Comparison of ENCODE assay signal across 23 mouse cellular contexts in the genomic region with DNA sequence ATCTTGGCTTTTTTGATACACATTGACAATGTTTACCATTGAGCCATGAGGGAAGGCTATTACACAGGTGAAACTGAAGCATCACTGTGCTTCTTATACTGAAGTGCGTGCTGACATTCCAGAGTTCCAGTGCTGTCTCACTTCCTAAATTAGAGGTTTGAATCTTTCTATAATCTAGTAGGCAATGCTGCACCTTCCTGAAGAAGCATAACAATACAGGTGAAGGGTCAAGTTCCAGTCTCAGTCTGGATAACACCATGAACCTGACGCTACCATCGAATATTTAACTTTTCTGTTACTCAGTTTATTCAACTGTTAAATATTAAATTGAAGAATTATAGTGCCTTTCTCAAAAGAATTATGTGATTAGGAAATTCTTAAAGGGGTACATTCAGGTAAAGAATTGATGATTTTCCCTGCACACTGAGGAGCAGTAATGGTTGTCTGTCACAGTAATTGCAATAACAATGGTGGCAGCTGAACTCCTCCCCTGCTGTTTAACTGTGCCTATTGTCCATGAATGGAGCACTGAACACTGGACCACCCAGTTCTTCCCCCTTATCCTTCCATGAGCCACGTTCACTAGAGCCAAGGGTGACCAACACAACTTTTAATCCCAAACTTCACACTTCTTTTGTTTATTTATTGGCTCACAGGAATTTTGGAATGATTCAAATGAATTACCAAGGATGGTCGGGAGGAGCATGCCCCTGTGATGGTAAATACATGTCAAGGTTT.
DNase-seq lines count a peak whose midpoint lies in the region; ATAC-seq and TF ChIP-seq lines count a peak whose summit lies in the region.
"Had no signal": no experiment of that assay in that cellular context is flagged by ENCODE, and none has a peak within 500 bp of the region (broad histone marks: within the 10 kb centered on the region; RNA-seq: fewer than 3 reads in every experiment).

No protein-coding gene starts in this region.

- TF ChIP-seq CTCF in midbrain, postnatal 0 days (IDR thresholded peaks at IDR 0.05): no peak
- no peak for TF ChIP-seq CTCF in liver, postnatal 0 days (IDR thresholded peaks at IDR 0.05; ENCODE audit: low read depth)

- DNase-seq in midbrain, embryonic 11.5 days (ENCODE audit: low spot score, missing footprints): peak; percentile 85
- DNase-seq in midbrain, postnatal 0 days (ENCODE audit: low spot score): no peak
- peak; percentile 78 for DNase-seq in ES-E14 (ENCODE audit: low read depth, low spot score)
- peak; percentile 53 for DNase-seq in embryo, embryonic 10 days (ENCODE audit: low spot score)
- peak; percentile 62 for DNase-seq in retina, postnatal 1 day
- DNase-seq in liver, postnatal 0 days: no peak
- no peak for DNase-seq in urinary bladder, adult 2 months (ENCODE audit: low spot score)
- DNase-seq: cerebellum, adult 11 months; cerebellum, adult 9-11 months; gastrocnemius, postnatal 10 days; heart, adult 11 months; layer of hippocampus, postnatal 36 days; right cerebral cortex, postnatal 25 days; spleen, adult 18-20 months had no signal

- no peaks in the 10 kb centered on the region for H3K27me3 ChIP-seq in midbrain, embryonic 11.5 days (ENCODE audit: control insufficient read depth, insufficient read depth, low read length)
- H3K27me3 ChIP-seq in midbrain, postnatal 0 days (ENCODE audit: insufficient read depth, low read length): no peaks in the 10 kb centered on the region
- no peaks in the 10 kb centered on the region for H3K27me3 ChIP-seq in liver, postnatal 0 days (ENCODE audit: insufficient read depth, low read length)
- H3K27me3 ChIP-seq: embryonic facial prominence, embryonic 15.5 days; hindbrain, embryonic 15.5 days; intestine, embryonic 15.5 days; midbrain, embryonic 13.5 days had no signal

- no peaks in the 10 kb centered on the region for H3K4me1 ChIP-seq in midbrain, embryonic 11.5 days (ENCODE audit: control insufficient read depth, insufficient read depth, low read length)
- no peaks in the 10 kb centered on the region for H3K4me1 ChIP-seq in midbrain, postnatal 0 days (ENCODE audit: insufficient read depth, low read length)
- peaks cover 3 to 8% of the 10 kb centered on the region in 2 experiments; a peak in 3 of 4 replicates for H3K4me1 ChIP-seq in ES-E14 (ENCODE audit: control insufficient read depth in 2 of 2, insufficient read depth in 2 of 2, low read length in 2 of 2, poor library complexity in 1 of 2)
- H3K4me1 ChIP-seq in liver, postnatal 0 days (ENCODE audit: insufficient read depth): no peaks in the 10 kb centered on the region
- H3K4me1 ChIP-seq: embryonic facial prominence, embryonic 15.5 days; hindbrain, embryonic 15.5 days; intestine, embryonic 15.5 days; midbrain, embryonic 13.5 days had no signal

- no peak overlapping the region for H3K9ac ChIP-seq in midbrain, embryonic 11.5 days (ENCODE audit: low read length)
- H3K9ac ChIP-seq in midbrain, postnatal 0 days (replicated peaks; ENCODE audit: low read length, poor library complexity, severe bottlenecking): no peak overlapping the region
- H3K9ac ChIP-seq in ES-E14 (ENCODE audit: insufficient read depth, low read depth, low read length, poor library complexity, severe bottlenecking): no peak overlapping the region
- H3K9ac ChIP-seq in liver, postnatal 0 days (replicated peaks): no peak overlapping the region
- H3K9ac ChIP-seq: embryonic facial prominence, embryonic 15.5 days; hindbrain, embryonic 15.5 days; intestine, embryonic 15.5 days; midbrain, embryonic 13.5 days had no signal

- H3K36me3 ChIP-seq in midbrain, embryonic 11.5 days (ENCODE audit: control insufficient read depth, insufficient read depth, low read length): no peaks in the 10 kb centered on the region
- no peaks in the 10 kb centered on the region for H3K36me3 ChIP-seq in midbrain, postnatal 0 days (ENCODE audit: insufficient read depth, low read length)
- H3K36me3 ChIP-seq in ES-E14 (ENCODE audit: control insufficient read depth, insufficient read depth, low read length, poor library complexity, severe bottlenecking): no peaks in the 10 kb centered on the region
- H3K36me3 ChIP-seq in liver, postnatal 0 days (replicated peaks; ENCODE audit: insufficient read depth, low read length): no peaks in the 10 kb centered on the region
- H3K36me3 ChIP-seq: embryonic facial prominence, embryonic 15.5 days; hindbrain, embryonic 15.5 days; intestine, embryonic 15.5 days; midbrain, embryonic 13.5 days had no signal

- H3K27ac ChIP-seq in midbrain, embryonic 11.5 days (ENCODE audit: low read depth, low read length): no peak overlapping the region
- no peak overlapping the region for H3K27ac ChIP-seq in midbrain, postnatal 0 days (ENCODE audit: low read depth, low read length)
- H3K27ac ChIP-seq in ES-E14 (ENCODE audit: insufficient read depth, low read depth, low read length, poor library complexity, severe bottlenecking): no peak overlapping the region; the same call in 1 of the 2 replicates
- no peak overlapping the region for H3K27ac ChIP-seq in liver, postnatal 0 days (ENCODE audit: low read depth)
- H3K27ac ChIP-seq: embryonic facial prominence, embryonic 15.5 days; hindbrain, embryonic 15.5 days; intestine, embryonic 15.5 days; macrophage; midbrain, embryonic 13.5 days had no signal

- in situ Hi-C loops in ES-E14 (cut with MboI; ENCODE audit: low sequenced_read_pairs in 2 of 2, unreplicated experiment in 2 of 2): no loop called here

- 53% methylated on average over 5 of the region's 5 CpGs for WGBS in midbrain, embryonic 11.5 days
- 38% methylated on average over 5 of the region's 5 CpGs for WGBS in midbrain, postnatal 0 days
- 79% methylated on average over 5 of the region's 5 CpGs for WGBS in liver, postnatal 0 days (ENCODE audit: insufficient replicate concordance)

- no peak for TF ChIP-seq EP300 in liver, postnatal 0 days (IDR thresholded peaks at IDR 0.05; ENCODE audit: low read depth)

- H3K4me3 ChIP-seq in midbrain, embryonic 11.5 days (ENCODE audit: low read depth, low read length): no peak overlapping the region
- H3K4me3 ChIP-seq in midbrain, postnatal 0 days (ENCODE audit: low read depth, low read length): no peak overlapping the region
- no peak overlapping the region for H3K4me3 ChIP-seq in ES-E14 (ENCODE audit: insufficient read depth in 1 of 2, low read depth in 1 of 2, low read length in 2 of 2, poor library complexity in 1 of 2, severe bottlenecking in 1 of 2)
- H3K4me3 ChIP-seq in liver, postnatal 0 days (ENCODE audit: low read depth, low read length): no peak overlapping the region
- H3K4me3 ChIP-seq: embryonic facial prominence, embryonic 15.5 days; hindbrain, embryonic 15.5 days; intestine, embryonic 15.5 days; midbrain, embryonic 13.5 days; myocyte had no signal

- ATAC-seq in midbrain, embryonic 11.5 days (ENCODE audit: low FRiP score): peak; percentile 89
- no peak for ATAC-seq in midbrain, postnatal 0 days (ENCODE audit: low FRiP score)
- no peak for ATAC-seq in liver, postnatal 0 days
- ATAC-seq: forebrain, embryonic 16.5 days; intestine, embryonic 15.5 days; lung, postnatal 0 days; midbrain, embryonic 13.5 days had no signal

- no peaks in the 10 kb centered on the region for H3K9me3 ChIP-seq in midbrain, embryonic 11.5 days (ENCODE audit: control insufficient read depth, low read length)
- H3K9me3 ChIP-seq in midbrain, postnatal 0 days (ENCODE audit: low read length): no peaks in the 10 kb centered on the region
- H3K9me3 ChIP-seq in ES-E14 (ENCODE audit: control insufficient read depth, insufficient read depth, low read depth, low read length): no peaks in the 10 kb centered on the region
- H3K9me3 ChIP-seq in liver, postnatal 0 days (ENCODE audit: low read length): no peaks in the 10 kb centered on the region; the same call in 1 of the 2 replicates
- H3K9me3 ChIP-seq: embryonic facial prominence, embryonic 15.5 days; hindbrain, embryonic 15.5 days; intestine, embryonic 15.5 days; midbrain, embryonic 13.5 days had no signal

- no peak overlapping the region for H3K4me2 ChIP-seq in midbrain, embryonic 11.5 days
- no peak overlapping the region for H3K4me2 ChIP-seq in midbrain, postnatal 0 days (ENCODE audit: low read depth, low read length, poor library complexity, severe bottlenecking)
- H3K4me2 ChIP-seq in liver, postnatal 0 days (ENCODE audit: low read depth, low read length): no peak overlapping the region
- H3K4me2 ChIP-seq: embryonic facial prominence, embryonic 15.5 days; heart, embryonic 11.5 days; hindbrain, embryonic 15.5 days; intestine, embryonic 15.5 days; midbrain, embryonic 13.5 days had no signal

TF ChIP-seq in ES-E14, 5 proteins besides CTCF, POLR2A, EP300 and RAD21:
- TF ChIP-seq CHD2 (IDR thresholded peaks at IDR 0.05; ENCODE audit: low read depth, low read length) (peak; percentile 51; the same call in 1 of the 2 replicates), ZNF384 (IDR thresholded peaks at IDR 0.05; ENCODE audit: low read depth, low read length) (no peak), HCFC1 (IDR thresholded peaks at IDR 0.05; ENCODE audit: borderline replicate concordance, insufficient read depth, low read length) (no peak)
TF ChIP-seq in ES-E14: peak in this region for 1.

Comparison
In these comparisons a context has a peak if more than half of its experiments do, and no peak if none do; other contexts are left out.
1. DNase-seq: peak in midbrain, embryonic 11.5 days (single experiment), ES-E14 (single experiment), embryo, embryonic 10 days (single experiment) and retina, postnatal 1 day (single experiment); none in midbrain, postnatal 0 days (single experiment), liver, postnatal 0 days (single experiment) and urinary bladder, adult 2 months (single experiment).